Mouse (Mus musculus) myocyte (in vitro differentiated cells): ENCODE data around the gene L2hgdh. TPM values are rescaled to one million over a fixed set of nuclear protein-coding genes. Genes with fewer than 3 reads are reported as not detected.

Experiments used
- H3K27me3 ChIP-seq: one replicate; pipeline ENCODE4 v1.6.1; 2011; ENCODE audit not compliant: control insufficient read depth, insufficient read depth, insufficient read length
- H3K36me3 ChIP-seq: one replicate; pipeline ENCODE4 v1.6.1; 2011; ENCODE audit not compliant: control insufficient read depth, insufficient read depth
- H3K4me2 ChIP-seq: one replicate; pipeline ENCODE4 v1.6.1; 2011; ENCODE audit warnings: low read depth, control low read depth
- H3K4me3 ChIP-seq: one replicate; pipeline ENCODE4 v1.5.1; 2011; ENCODE audit warnings: mild to moderate bottlenecking, control low read depth, moderate library complexity
- H3K79me2 ChIP-seq: one replicate; pipeline ENCODE4 v1.6.1; 2011; ENCODE audit not compliant: control insufficient read depth, insufficient read depth
- H3ac ChIP-seq: one replicate; pipeline ENCODE4 v1.6.1; 2011; ENCODE audit not compliant: control insufficient read depth, insufficient read length
- CEBPB ChIP-seq: IDR thresholded peaks from 2 replicates; pipeline ENCODE4 v1.6.1; 2011; ENCODE audit warnings: mild to moderate bottlenecking, moderate library complexity; ENCODE audit not compliant: poor library complexity, insufficient read depth, severe bottlenecking
- E2F4 ChIP-seq: IDR thresholded peaks from one replicate; pipeline ENCODE4 v1.6.1; 2011; ENCODE audit warnings: mild to moderate bottlenecking, control low read depth, moderate library complexity; ENCODE audit not compliant: insufficient read depth
- MAX ChIP-seq: IDR thresholded peaks from one replicate; pipeline ENCODE4 v1.6.1; 2011; ENCODE audit warnings: low read depth, mild to moderate bottlenecking, control low read depth
- MYOD1 ChIP-seq, 3 experiments: IDR thresholded peaks; one replicate each; pipeline ENCODE4 v1.6.1; 2011; ENCODE audit warnings: control low read depth in 2 of 3, low read depth in 2 of 3, mild to moderate bottlenecking in 2 of 3, moderate library complexity in 1 of 3; ENCODE audit not compliant: insufficient read length in 2 of 3, control insufficient read depth in 1 of 3
- MYOG ChIP-seq, 3 experiments: IDR thresholded peaks; one replicate each; pipeline ENCODE4 v1.6.1; 2011; ENCODE audit warnings: control low read depth in 2 of 3, low read depth in 2 of 3, mild to moderate bottlenecking in 2 of 3; ENCODE audit not compliant: insufficient read length in 2 of 3, control insufficient read depth in 1 of 3, insufficient read depth in 1 of 3
- POLR2A ChIP-seq: IDR thresholded peaks from one replicate; pipeline ENCODE4 v1.6.1; 2011; ENCODE audit warnings: low read depth, mild to moderate bottlenecking, control low read depth, moderate library complexity; ENCODE audit not compliant: insufficient read length
- POLR2AphosphoS2 ChIP-seq: IDR thresholded peaks from one replicate; pipeline ENCODE4 v1.6.1; 2011; ENCODE audit warnings: low read depth, control low read depth; ENCODE audit not compliant: insufficient read length
- REST ChIP-seq: IDR thresholded peaks from one replicate; pipeline ENCODE4 v1.6.1; 2011; ENCODE audit warnings: mild to moderate bottlenecking, control low read depth, moderate library complexity; ENCODE audit not compliant: insufficient read depth, insufficient read length
- SRF ChIP-seq: IDR thresholded peaks from one replicate; pipeline ENCODE4 v1.6.1; 2011; ENCODE audit warnings: low read depth; ENCODE audit not compliant: control insufficient read depth, insufficient read length
- TCF12 ChIP-seq: IDR thresholded peaks from one replicate; pipeline ENCODE4 v1.6.1; 2011; ENCODE audit warnings: mild to moderate bottlenecking, control low read depth; ENCODE audit not compliant: poor library complexity, insufficient read depth, severe bottlenecking
- TCF3 ChIP-seq: IDR thresholded peaks from one replicate; pipeline ENCODE4 v1.6.1; 2011; ENCODE audit warnings: low read depth, control low read depth; ENCODE audit not compliant: insufficient read length
- USF1 ChIP-seq: IDR thresholded peaks from one replicate; pipeline ENCODE4 v1.6.1; 2011; ENCODE audit warnings: low read depth, mild to moderate bottlenecking, control low read depth, moderate library complexity
- polyA plus RNA-seq: library from polyadenylated mRNA; unstranded; fragments of >200 nt; fragmentation: generic; extraction: Trizol; gene quantifications from one replicate; pipeline ENCODE4 v1.2.1, GENCODE M21; 2012; ENCODE audit warnings: missing spikeins

The L2hgdh gene
- polyA plus RNA-seq, 1 experiment, result 2.8 TPM

DNA sequence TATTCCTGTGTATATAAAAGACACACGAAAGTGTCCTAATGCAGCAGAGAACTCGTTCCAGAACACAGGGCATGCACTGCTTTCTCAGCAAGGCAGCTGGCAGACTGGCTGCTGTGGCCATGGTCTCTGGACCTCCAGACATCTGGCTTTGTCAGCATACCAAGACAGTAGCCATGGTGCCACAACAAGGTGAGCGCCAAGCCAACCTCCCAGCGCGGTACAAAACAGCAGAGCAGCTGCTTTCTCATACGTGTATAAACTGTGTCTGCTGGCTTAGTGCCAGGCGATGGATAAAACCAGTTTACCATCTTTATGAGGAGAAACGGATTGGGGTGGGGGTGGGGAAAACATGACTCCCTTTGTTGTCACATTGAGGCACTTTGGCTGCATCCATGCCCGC, 40.9 kb upstream of the L2hgdh start:
- Histone ChIP-seq H3K27me3 (no peaks in the 10 kb centered on the region), H3K4me3 (no peak overlapping the region), H3ac (no peak overlapping the region), H3K4me2 (no peak overlapping the region), H3K36me3 (no peaks in the 10 kb centered on the region), H3K79me2 (no peaks in the 10 kb centered on the region)
- TF ChIP-seq E2F4 (no peak), SRF (no peak), POLR2AphosphoS2 (no peak), POLR2A (no peak), MAX (no peak), CEBPB (no peak), MYOD1 (IDR thresholded peaks at IDR 0.05; ENCODE audit: control insufficient read depth in 1 of 3, insufficient read length in 2 of 3, low read depth in 2 of 3) (no peak), USF1 (no peak), TCF12 (no peak), REST (no peak), TCF3 (no peak), MYOG (IDR thresholded peaks at IDR 0.05; ENCODE audit: control insufficient read depth in 1 of 3, insufficient read depth in 1 of 3, insufficient read length in 2 of 3, low read depth in 2 of 3) (no peak)

- TF ChIP-seq POLR2AphosphoS2, result no peak
- no peak for TF ChIP-seq SRF
- TF ChIP-seq POLR2A, result no peak
- no peak for TF ChIP-seq MAX
- no peak for TF ChIP-seq CEBPB
- no peak for TF ChIP-seq TCF3
- TF ChIP-seq E2F4, result no peak
- no peak for TF ChIP-seq REST
- TF ChIP-seq USF1, result no peak
- TF ChIP-seq MYOG (IDR thresholded peaks at IDR 0.05; ENCODE audit: control insufficient read depth in 1 of 3, insufficient read depth in 1 of 3, insufficient read length in 2 of 3, low read depth in 2 of 3), result no peak
- H3ac ChIP-seq, result no peak overlapping the region
- H3K79me2 ChIP-seq, result no peaks in the 10 kb centered on the region
- no peak overlapping the region for H3K4me2 ChIP-seq
- H3K4me3 ChIP-seq, result no peak overlapping the region
- H3K27me3 ChIP-seq, result no peaks in the 10 kb centered on the region
- H3K36me3 ChIP-seq, result no peaks in the 10 kb centered on the region
These were observed 36.9 kb upstream of the L2hgdh start for GRCm38 (mm10) chr12:69761603-69762002.

DNA sequence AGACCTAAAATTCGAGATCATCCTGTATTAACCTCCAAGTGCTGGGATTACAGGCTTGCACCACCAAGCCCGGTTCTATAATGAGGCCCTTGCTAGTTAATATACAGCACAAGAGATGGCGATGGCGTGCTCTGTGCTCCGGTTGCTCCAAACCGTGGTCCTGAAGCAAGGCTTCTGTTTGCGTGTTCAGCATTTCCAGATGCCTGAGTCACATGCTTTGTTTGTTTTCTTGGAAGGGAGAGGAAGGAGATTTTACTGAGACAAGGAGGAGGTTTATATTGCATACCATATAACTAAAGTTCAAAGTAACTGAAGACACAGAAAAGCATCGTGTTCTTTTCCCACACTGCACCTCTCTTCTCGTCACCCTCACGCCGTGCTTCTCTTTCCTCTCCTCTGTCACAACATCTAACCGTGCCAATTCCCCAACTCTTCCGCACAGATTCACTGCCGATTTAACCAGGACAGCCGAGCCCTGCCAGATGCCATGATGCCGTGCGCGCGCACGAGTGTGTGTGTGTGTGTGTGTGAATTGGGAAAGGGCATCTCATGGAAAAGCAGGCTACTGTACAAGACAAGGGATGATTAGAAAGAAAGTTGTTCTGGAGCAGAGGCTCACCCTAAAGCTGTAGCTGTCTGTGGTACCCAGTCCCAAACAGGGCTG, 36.2 kb upstream of the L2hgdh start:
- no peak overlapping the region for H3K4me2 ChIP-seq
- no peaks in the 10 kb centered on the region for H3K36me3 ChIP-seq
- TF ChIP-seq REST, result no peak
- no peak for TF ChIP-seq POLR2A
- no peak for TF ChIP-seq MYOG (IDR thresholded peaks at IDR 0.05; ENCODE audit: control insufficient read depth in 1 of 3, insufficient read depth in 1 of 3, insufficient read length in 2 of 3, low read depth in 2 of 3)
- TF ChIP-seq TCF12, result no peak
- no peak for TF ChIP-seq TCF3
- no peak for TF ChIP-seq CEBPB
- no peak for TF ChIP-seq MYOD1 (IDR thresholded peaks at IDR 0.05; ENCODE audit: control insufficient read depth in 1 of 3, insufficient read length in 2 of 3, low read depth in 2 of 3)
- no peak for TF ChIP-seq POLR2AphosphoS2
- no peak overlapping the region for H3ac ChIP-seq
- H3K27me3 ChIP-seq, result no peaks in the 10 kb centered on the region
- H3K79me2 ChIP-seq, result no peaks in the 10 kb centered on the region
- H3K4me3 ChIP-seq, result no peak overlapping the region

- H3K27me3 ChIP-seq, result no peaks in the 10 kb centered on the region
- TF ChIP-seq REST (no peak), POLR2A (no peak), E2F4 (no peak), TCF12 (no peak), MYOD1 (IDR thresholded peaks at IDR 0.05; ENCODE audit: control insufficient read depth in 1 of 3, insufficient read length in 2 of 3, low read depth in 2 of 3) (no peak), TCF3 (no peak), USF1 (no peak), MAX (no peak), POLR2AphosphoS2 (no peak), SRF (no peak), CEBPB (no peak)
- H3K79me2 ChIP-seq, result no peaks in the 10 kb centered on the region
- H3K4me2 ChIP-seq, result no peak overlapping the region
- no peak overlapping the region for H3ac ChIP-seq
- no peak overlapping the region for H3K4me3 ChIP-seq
- no peaks in the 10 kb centered on the region for H3K36me3 ChIP-seq
These were observed 35.3 kb upstream of the L2hgdh start for GRCm38 (mm10) chr12:69760014-69760413.
